37 mouse cellular contexts compared by ENCODE assay signal in the genomic region with DNA sequence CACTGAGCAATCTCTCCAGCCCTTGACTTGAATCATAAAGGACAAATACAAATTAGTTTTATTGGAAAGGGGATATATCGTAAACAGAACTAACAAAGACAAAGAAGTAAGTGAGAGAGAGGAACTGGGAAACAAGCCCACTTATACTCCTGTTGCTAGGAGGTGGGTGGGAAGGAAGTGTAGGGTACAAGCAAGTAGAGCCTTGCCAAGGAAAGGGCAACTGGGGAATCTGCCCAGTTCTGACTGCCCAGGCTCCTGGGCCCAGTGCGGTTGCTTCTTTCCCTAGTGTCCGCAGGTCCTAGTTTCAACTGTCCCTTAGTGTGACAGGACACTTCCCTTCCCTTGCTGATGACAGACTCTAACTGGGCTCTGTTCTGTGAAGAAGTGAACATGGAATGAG. TPM values are rescaled to one million over a fixed set of nuclear protein-coding genes. Genes with fewer than 3 reads are reported as not detected.
"Had no signal": no experiment of that assay in that cellular context is flagged by ENCODE, and none has a peak within 500 bp of the region (broad histone marks: within the 10 kb centered on the region; RNA-seq: fewer than 3 reads in every experiment).

No protein-coding gene starts in this region.

- ATAC-seq: intestine, embryonic 16.5 days had no signal

- H3K4me1 ChIP-seq: heart, embryonic 13.5 days; heart, embryonic 15.5 days; hindbrain, embryonic 13.5 days; hindbrain, embryonic 15.5 days; kidney, embryonic 15.5 days; limb, embryonic 10.5 days; limb, embryonic 12.5 days; liver, embryonic 13.5 days; liver, embryonic 15.5 days had no signal

- H3K36me3 ChIP-seq: heart, embryonic 13.5 days; heart, embryonic 15.5 days; hindbrain, embryonic 13.5 days; hindbrain, embryonic 15.5 days; kidney, embryonic 15.5 days; limb, embryonic 10.5 days; limb, embryonic 12.5 days; liver, embryonic 13.5 days; liver, embryonic 15.5 days had no signal

- DNase-seq: gastrocnemius, postnatal 14 days; gastrocnemius, postnatal 36 days; heart, adult 18-20 months; heart, postnatal 14 days; heart, postnatal 36 days; kidney, adult 11 months; kidney, adult 2 months; kidney, adult 9 months; kidney, postnatal 10 days; kidney, postnatal 25 days; kidney, postnatal 4 days; liver; liver, embryonic 13.5 days had no signal

- H3K4me2 ChIP-seq: heart, embryonic 13.5 days; heart, embryonic 15.5 days; hindbrain, embryonic 13.5 days; hindbrain, embryonic 15.5 days; kidney, embryonic 15.5 days; limb, embryonic 12.5 days; liver, embryonic 11.5 days; liver, embryonic 13.5 days; liver, embryonic 15.5 days had no signal

- H3K9me3 ChIP-seq: heart, embryonic 15.5 days; hindbrain, embryonic 13.5 days; hindbrain, embryonic 15.5 days; kidney, embryonic 15.5 days; limb, embryonic 10.5 days; liver, embryonic 15.5 days had no signal

- H3K27me3 ChIP-seq: heart, embryonic 15.5 days; hindbrain, embryonic 15.5 days had no signal

- H3K4me3 ChIP-seq: heart, embryonic 13.5 days; heart, embryonic 15.5 days; hindbrain, embryonic 13.5 days; hindbrain, embryonic 15.5 days; kidney, embryonic 15.5 days; layer of hippocampus, adult 2 months; left cerebral cortex, adult 2 months; limb, embryonic 10.5 days; limb, embryonic 12.5 days; liver, embryonic 13.5 days; liver, embryonic 15.5 days had no signal

- H3K9ac ChIP-seq: heart, embryonic 13.5 days; heart, embryonic 15.5 days; hindbrain, embryonic 13.5 days; hindbrain, embryonic 15.5 days; kidney, embryonic 15.5 days; limb, embryonic 12.5 days; liver, embryonic 13.5 days; liver, embryonic 15.5 days had no signal

- H3K27ac ChIP-seq: heart, embryonic 13.5 days; heart, embryonic 15.5 days; hindbrain, embryonic 13.5 days; hindbrain, embryonic 15.5 days; kidney, embryonic 15.5 days; layer of hippocampus, adult 2 months; left cerebral cortex, adult 2 months; limb, embryonic 10.5 days; limb, embryonic 12.5 days; liver, embryonic 13.5 days; liver, embryonic 15.5 days had no signal

RNA-seq across cellular contexts. Expression of a gene that starts 2.5 kb away (rescaled TPM):
- total RNA-seq: hematopoietic stem cell, adult 5-6 weeks; layer of hippocampus, adult 2 months; layer of hippocampus, postnatal 25 days; left cerebral cortex, postnatal 36 days had no signal
- polyA plus RNA-seq: gonadal fat pad, adult 2 months; heart, embryonic 13.5 days; heart, embryonic 15.5 days; heart, postnatal 0 days; hindbrain, embryonic 11.5 days; hindbrain, embryonic 13.5 days; hindbrain, embryonic 15.5 days; intestine, embryonic 14.5 days; intestine, embryonic 16.5 days; kidney, adult 2 months; kidney, embryonic 15.5 days; limb, embryonic 10.5 days; limb, embryonic 12.5 days; limb, embryonic 14.5 days; liver, embryonic 11.5 days; liver, embryonic 13.5 days; liver, embryonic 15.5 days had no signal

RNA-seq across cellular contexts. Expression of a gene that starts 3.2 kb away (rescaled TPM):
- polyA plus RNA-seq: gonadal fat pad, adult 2 months; kidney, adult 2 months had no signal

RNA-seq across cellular contexts. Expression of a gene that starts 17.9 kb away (rescaled TPM):
- total RNA-seq: gastrocnemius, postnatal 14 days; heart, adult 18-20 months; heart, postnatal 36 days; hematopoietic stem cell, adult 5-6 weeks; layer of hippocampus, adult 2 months; layer of hippocampus, postnatal 10 days; left cerebral cortex, adult 2 months; left cerebral cortex, postnatal 14 days; left cerebral cortex, postnatal 36 days had no signal
- polyA plus RNA-seq: gonadal fat pad, adult 2 months; heart, embryonic 13.5 days; heart, embryonic 15.5 days; heart, postnatal 0 days; hindbrain, embryonic 11.5 days; hindbrain, embryonic 15.5 days; intestine, embryonic 14.5 days; kidney, adult 2 months; kidney, embryonic 15.5 days; limb, embryonic 10.5 days; limb, embryonic 12.5 days; limb, embryonic 14.5 days; liver, embryonic 11.5 days; liver, embryonic 13.5 days; liver, embryonic 15.5 days had no signal

RNA-seq across cellular contexts. Expression of a gene that starts 30.6 kb away (rescaled TPM):
- total RNA-seq: gastrocnemius, adult 18-20 months; gastrocnemius, adult 8-10 months; gastrocnemius, postnatal 14 days; gastrocnemius, postnatal 36 days; heart, adult 18-20 months; heart, postnatal 14 days; heart, postnatal 36 days; hematopoietic stem cell, adult 5-6 weeks; layer of hippocampus, adult 2 months; layer of hippocampus, postnatal 10 days; layer of hippocampus, postnatal 25 days; left cerebral cortex, adult 2 months; left cerebral cortex, postnatal 14 days; left cerebral cortex, postnatal 36 days had no signal
- polyA plus RNA-seq: gonadal fat pad, adult 2 months; heart, embryonic 13.5 days; heart, embryonic 15.5 days; heart, postnatal 0 days; hindbrain, embryonic 11.5 days; hindbrain, embryonic 13.5 days; hindbrain, embryonic 15.5 days; intestine, embryonic 14.5 days; intestine, embryonic 16.5 days; kidney, adult 2 months; kidney, embryonic 15.5 days; limb, embryonic 10.5 days; limb, embryonic 12.5 days; limb, embryonic 14.5 days; liver, embryonic 11.5 days; liver, embryonic 13.5 days; liver, embryonic 15.5 days had no signal

RNA-seq across cellular contexts. Expression of a gene that starts 35.4 kb away (rescaled TPM):
- total RNA-seq: heart, postnatal 14 days; heart, postnatal 36 days; hematopoietic stem cell, adult 5-6 weeks; layer of hippocampus, adult 2 months; layer of hippocampus, postnatal 10 days; layer of hippocampus, postnatal 25 days; left cerebral cortex, adult 2 months; left cerebral cortex, postnatal 14 days; left cerebral cortex, postnatal 36 days had no signal
- polyA plus RNA-seq: heart, embryonic 15.5 days; heart, postnatal 0 days; hindbrain, embryonic 11.5 days; hindbrain, embryonic 15.5 days; intestine, embryonic 14.5 days; kidney, adult 2 months; limb, embryonic 12.5 days; liver, embryonic 11.5 days; liver, embryonic 13.5 days; liver, embryonic 15.5 days had no signal
